Mouse (Mus musculus) adrenal gland, adult 18-20 months (tissue): ENCODE measurements around the gene Gngt2. TPM values are rescaled to one million over a fixed set of nuclear protein-coding genes. Genes with fewer than 3 reads are reported as not detected.

Experiments used
- DNase-seq, 2 experiments: peaks; one replicate each; pipeline ENCODE4 v3.0.0; 2021 to 2022; ENCODE audit warnings: low spot score in 2 of 2
- total RNA-seq, 2 experiments: library from RNA; stranded (reverse); gene quantifications; 1 replicate in 1 of 2; 2 replicates in 1 of 2; pipeline ENCODE4 v1.2.3; 2021

The Gngt2 gene
- total RNA-seq, 2 experiments from 2014 or later: 23.9 to 29.2 TPM

DNA sequence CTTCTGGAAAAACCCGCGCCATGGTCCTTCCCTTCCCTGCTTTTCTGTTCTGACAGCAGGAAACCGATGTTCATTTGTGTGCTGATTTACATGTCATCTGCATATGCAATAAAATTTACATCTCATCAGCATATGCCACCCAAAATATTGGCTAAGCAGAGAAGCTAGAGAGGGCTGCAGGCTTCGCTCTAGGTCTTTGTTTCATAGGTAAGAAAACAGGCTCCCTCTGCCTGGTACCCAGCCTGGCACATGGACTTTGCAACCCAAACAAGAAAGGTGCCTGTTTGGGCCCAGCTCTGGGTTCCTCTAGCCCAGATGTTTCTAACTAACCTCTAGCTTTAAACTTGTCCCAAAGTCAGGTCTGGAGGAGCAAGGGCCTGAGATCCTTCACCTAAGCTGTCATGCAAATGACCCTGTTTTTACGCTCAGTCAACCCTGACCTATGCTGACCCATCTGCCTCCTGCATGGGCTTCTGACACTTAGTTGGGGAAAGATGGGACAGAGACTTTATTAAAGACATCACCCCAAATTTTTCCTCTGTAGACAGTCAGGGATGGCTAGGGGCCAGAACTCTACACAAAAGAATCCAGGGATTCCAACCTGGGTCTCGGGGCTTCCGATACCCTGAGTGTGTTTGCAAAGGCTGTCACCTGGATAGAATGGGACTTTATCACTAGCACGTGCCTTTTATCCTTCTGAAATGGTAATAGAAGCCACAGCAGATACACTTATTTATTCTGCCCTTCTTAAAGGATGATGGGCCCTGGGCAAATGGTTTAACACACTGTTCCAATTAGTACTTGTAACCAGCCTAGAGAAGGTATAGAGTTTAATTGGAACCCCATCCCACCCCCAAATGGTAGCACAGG, 2.2 kb downstream of the Gngt2 start:
- DNase-seq: no peak

- no peak for DNase-seq
Measured at GRCm38 (mm10) chr11:95840694-95841497, 3.9 kb downstream of the Gngt2 start.

- no peak for DNase-seq
Measured at GRCm38 (mm10) chr11:95841498-95841830, 4.4 kb downstream of the Gngt2 start.

DNA sequence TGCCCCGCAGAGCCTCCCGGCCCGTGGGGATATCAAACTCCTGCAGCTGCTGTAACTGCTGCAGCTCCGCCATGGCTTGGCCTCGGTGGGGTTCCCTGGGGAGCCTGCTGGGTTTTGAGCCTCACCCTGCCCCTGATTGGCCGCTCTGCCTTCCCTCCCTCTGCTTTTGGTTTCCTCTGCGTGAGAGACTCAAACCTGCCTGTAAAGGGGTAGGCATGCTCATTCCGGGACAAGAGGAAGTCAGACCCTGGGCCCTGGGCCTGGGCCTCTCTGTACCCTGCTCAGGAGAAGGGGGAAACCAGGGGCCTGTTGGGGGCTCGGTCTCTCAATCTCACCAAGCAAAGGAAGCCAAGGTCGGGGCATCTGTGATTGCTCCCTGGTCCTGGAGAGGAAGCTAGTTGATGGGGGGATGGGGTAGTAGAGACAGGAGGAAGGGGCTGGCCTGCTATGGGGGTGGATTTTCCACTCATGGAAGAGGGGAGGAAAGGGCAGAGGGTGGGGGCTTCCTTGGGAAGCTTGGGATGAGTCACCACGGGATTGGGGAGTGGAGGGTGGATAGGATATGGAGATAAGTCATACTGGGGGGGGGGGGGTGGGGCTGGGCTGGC, 5.2 kb downstream of the Gngt2 start, which contains the start of gene Abi3:
TSS of gene Abi3 (minus strand) at position 403 of the 608 bp plus-strand sequence.
- DNase-seq: no peak

DNA sequence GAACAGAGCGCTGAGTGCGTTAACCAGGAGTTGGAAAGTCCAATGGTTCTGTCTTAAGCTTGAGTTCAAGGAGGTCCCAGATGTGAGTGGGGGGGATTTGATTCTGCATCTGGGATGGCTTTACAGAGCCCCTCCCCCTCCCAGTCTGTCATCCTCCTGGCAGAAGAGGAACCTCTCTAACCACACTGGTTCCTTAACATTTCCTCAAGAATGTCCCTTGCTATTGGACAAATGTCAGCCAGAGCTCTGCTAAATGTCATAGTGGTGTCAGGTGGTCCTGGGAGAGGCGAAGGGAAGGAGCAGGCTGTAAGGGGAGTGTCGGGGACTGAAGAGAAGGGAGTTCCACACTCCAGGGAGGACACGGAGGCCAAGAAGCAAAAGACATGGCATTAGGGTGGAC, 5.9 kb downstream of the Gngt2 start:
- no peak for DNase-seq

GRCm38 (mm10) chr11:95843421-95843950, 6.5 kb downstream of the Gngt2 start:
- no peak for DNase-seq

DNA sequence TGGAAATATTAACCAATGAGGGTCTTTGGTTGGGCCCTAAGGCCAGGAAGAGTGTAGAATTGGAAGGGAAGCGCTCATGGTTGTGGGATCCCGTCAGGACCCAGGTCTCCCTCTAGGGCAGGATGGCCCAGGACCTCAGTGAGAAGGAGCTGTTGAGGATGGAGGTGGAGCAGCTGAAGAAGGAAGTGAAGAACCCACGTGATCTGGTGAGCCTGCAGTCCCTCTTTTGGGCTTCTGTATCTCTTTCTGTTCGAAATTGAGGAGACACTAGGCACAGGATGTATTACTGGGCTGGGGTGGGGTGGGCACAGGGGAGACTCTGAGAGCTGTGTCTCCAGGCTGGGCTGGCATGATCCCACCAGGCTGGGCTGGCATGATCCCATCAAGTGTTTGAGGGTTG, 7.9 kb downstream of the Gngt2 start:
- no peak for DNase-seq

- DNase-seq: no peak
Measured at GRCm38 (mm10) chr11:95850898-95851297, 13.9 kb downstream of the Gngt2 start.

DNA sequence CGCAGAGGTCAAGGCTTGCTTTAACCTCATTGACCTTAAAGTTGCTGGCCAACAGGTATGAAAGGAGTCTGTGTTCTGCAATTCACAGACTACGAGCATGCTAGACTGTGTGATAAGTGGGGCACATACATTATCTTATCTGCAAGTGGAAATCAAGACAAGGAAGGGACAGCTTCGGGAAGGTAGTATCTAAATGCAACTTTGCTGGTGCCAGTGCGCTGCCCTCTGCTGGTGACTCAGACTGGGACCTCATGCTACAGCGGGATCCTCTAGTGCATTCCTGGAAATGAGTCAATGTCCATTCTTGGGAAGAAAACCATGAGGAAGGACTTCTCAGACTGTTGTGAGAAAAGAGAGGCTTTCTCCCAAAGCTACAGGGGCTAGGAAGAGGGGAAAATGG, 16.7 kb downstream of the Gngt2 start:
- peak; percentile 62 to 69 for DNase-seq

DNA sequence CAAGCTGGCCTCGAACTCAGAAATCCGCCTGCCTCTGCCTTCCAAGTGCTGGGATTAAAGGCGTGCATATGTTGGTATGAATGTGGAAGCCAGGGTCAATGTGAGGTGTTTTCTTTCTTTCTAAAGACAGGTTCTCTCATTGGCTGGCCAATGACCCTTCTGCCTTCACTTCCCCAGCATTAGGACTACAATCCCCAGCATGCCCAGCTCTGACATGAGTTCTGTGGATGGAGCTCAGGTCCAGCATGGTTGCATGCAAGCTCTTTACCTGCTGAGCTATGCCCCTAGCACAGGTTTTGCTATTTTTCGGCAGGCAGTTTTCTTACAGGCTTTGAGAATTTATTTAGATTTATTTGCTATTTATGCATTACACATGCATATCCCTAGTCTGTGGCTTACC, 20.3 kb downstream of the Gngt2 start:
- DNase-seq: no peak

GRCm38 (mm10) chr11:95857716-95858527, 20.9 kb downstream of the Gngt2 start:
- no peak for DNase-seq

DNA sequence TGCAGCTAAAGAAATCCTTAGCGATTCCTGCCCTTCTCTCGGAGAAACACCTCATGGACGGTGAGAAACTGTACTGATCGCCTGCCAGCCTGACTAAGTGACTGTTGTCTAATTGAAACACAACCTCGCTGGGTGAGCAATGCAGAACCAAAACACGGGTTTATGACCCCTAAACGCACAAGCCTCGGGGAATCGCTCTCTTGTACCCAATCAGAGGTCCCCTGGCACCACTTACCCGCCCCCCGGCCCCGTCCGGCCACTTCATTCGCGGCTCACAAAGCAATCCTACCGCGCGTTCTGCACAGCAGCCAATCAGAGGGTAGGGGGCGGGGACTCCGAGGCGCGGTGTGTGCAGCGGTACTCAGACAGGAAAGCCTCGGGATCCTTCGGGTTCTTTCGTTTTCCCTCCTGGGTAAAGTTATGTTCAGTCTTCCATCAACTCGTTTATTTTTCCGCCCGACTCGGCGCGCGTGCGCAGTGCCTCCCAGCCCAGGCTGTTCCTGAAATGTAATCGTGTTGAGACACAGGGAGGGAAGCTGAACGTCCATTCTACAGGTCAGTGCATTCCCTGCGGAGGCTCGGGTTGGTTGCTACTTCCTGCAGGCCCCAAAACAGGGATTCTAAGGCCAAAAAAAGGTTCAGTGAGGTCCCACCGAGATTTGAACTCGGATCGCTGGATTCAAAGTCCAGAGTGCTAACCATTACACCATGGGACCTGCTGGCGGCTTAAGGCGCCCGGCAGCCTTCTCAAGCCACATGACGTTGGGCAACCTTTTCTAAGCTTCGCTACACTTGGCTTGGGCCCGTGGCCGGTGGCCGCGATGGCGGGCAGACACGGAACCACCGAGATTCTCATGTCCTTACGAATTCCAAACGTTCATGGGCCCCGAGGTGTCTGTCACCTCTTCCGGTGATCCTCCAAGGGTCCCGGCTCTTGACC, 21.8 kb downstream of the Gngt2 start:
- DNase-seq: peak; percentile 98 to 99

GRCm38 (mm10) chr11:95859468-95859855, 22.4 kb downstream of the Gngt2 start:
- DNase-seq: peak in 1 of 2 experiments; percentile 81

DNA sequence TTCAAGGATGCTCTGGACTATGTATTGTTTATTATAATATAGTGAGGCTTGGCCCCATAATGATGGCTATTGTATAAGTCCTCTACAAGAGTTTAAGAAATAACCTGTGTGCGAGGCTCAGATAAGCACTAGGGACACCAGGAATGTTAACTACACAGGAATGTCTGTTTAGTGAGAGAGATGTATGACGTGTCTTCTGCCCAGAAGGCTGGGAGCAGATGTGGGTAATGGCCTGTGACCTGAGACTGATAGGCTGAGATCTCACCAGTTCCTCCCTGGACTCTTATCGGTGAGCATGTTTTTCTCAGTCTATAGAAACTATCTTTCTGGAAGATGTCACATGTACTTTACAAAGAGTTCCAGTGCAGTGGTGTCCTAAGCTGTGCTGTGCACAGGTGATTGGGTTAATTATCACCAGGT, 23.1 kb downstream of the Gngt2 start:
- DNase-seq: no peak

DNA sequence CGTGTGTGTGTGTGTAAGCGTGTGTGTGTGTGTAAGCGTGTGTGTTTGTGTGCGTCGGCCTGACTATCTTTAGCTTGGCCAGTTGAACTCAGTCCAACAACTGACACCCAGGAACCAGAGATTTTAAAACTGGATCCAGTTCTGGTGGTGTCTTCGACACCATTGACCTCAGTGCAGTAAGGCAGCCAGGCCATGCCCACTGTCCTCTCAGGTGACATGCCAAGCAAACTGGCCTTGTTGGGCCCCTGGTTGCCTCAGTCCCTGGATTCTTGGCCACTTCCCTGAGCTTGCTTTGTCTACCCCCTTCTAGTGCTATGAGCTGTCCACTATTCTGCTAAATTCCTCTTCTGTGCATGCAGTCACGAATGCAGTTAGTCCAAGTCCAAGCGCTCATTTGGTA, 24.4 kb downstream of the Gngt2 start:
- no peak for DNase-seq

- no peak for DNase-seq
Measured at GRCm38 (mm10) chr11:95869442-95869841, 32.4 kb downstream of the Gngt2 start.

DNA sequence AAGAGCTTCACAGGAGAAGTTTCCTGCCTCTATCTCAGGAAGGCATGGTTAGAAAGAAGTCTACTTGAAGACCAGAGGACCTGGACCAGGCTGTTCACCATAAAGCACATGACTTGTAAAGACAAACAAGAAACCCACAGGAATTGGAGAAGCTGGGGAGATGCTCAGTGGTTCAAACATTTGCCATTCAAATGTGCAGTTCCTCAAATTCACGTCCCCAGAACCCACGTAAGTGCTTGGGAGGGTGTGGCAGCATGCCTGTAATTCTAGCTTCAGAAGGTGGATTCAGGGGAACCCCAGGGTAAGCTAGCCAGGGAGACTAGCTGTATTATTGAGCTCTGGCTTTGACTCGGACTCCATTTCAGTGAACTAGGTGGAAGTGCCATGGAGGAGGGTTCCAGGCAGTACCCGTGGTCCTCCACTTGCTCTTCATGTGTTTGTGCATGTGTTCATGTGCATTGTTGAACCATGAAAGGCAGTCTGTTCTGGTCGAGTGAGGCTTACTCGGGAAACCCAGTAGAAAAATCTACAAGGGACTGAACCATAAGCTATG, 33.0 kb downstream of the Gngt2 start:
- no peak for DNase-seq

- DNase-seq: no peak
Measured at GRCm38 (mm10) chr11:95875804-95876203, 38.8 kb downstream of the Gngt2 start.

- DNase-seq: peak; percentile 43 to 66
Measured at GRCm38 (mm10) chr11:95876296-95876695, 39.3 kb downstream of the Gngt2 start.
